Mouse (Mus musculus) common myeloid progenitor, adult 5-6 weeks (primary cell): ENCODE results near the gene Gnao1. TPM values are rescaled to one million over a fixed set of nuclear protein-coding genes. Genes with fewer than 3 reads are reported as not detected.

Source experiments
- ATAC-seq: replicated peaks from 2 replicates; pipeline ENCODE4 v1.8.0; 2016; ENCODE audit warnings: low read depth, mild to moderate bottlenecking, moderate TSS enrichment, inconsistent platforms; ENCODE audit not compliant: poor library complexity, severe bottlenecking
- total RNA-seq: library from RNA; stranded (forward); fragments of 200-1000, 187-1606 nt; gene quantifications from 2 replicates; pipeline ENCODE4 v1.2.3, GENCODE M21; 2017

Gnao1 gene
- not detected in 2 replicates for total RNA-seq

DNA sequence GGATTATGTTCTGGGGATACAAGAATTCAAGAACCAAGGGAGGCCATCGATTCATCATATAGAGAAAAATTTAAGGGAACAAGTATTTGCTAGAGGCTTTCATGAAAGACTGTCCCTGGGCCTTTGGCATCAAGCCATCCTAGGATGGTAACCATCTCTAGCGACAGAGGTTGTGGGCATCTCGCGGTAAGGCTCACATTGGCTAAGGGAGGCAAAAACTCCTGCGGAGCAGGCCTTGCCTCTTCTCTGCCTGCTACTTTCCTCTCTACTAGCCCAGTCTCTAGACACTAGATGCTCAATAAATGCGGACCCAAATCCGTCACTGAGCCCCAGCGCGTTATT is at the start of gene Gnao1:
Gene Gnao1 (plus strand): TSS at position 281 of the 342 bp plus-strand sequence.
- ATAC-seq: peak; percentile 26

DNA sequence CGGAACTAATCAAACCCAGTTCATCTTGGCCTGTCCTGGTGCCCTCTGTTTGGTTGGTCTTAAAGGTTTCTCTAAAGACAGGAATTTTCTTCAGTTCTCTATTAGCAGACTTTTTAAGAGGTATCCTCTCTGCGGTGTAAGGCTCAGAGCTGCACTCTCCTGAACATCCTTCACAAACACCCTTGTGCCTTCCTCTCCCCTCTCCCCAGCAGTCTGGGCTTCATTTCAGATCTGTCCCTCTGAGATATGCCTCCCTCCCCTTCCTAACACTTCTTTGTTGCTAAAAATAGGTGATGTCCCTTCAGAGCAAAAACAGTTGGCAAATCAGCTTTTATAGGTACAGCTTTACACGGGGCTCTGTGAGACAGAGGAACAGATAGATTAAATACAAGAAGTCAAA is 32.2 kb upstream of the Gnao1 start:
- no peak for ATAC-seq

DNA sequence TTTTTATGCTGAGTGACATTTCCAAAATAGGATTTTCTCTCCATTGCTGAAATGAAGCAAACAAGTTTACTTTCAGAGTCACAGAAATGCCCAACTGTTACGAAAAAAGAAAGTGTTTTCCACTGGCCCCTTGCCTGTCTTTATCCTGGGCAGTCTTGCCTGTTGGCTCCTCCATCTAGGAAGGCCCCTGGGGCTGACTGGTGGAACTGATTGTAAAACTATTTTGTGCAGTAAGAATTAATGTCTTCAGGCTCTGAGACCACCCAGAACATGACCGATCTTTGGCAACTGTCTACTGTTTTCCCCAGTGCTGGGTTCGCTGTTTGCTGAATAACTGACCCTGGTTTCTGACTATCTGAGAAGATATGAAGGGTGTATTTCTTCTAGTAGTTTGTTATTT is 540 bp upstream of the Gnao1 start:
- no peak for ATAC-seq

DNA sequence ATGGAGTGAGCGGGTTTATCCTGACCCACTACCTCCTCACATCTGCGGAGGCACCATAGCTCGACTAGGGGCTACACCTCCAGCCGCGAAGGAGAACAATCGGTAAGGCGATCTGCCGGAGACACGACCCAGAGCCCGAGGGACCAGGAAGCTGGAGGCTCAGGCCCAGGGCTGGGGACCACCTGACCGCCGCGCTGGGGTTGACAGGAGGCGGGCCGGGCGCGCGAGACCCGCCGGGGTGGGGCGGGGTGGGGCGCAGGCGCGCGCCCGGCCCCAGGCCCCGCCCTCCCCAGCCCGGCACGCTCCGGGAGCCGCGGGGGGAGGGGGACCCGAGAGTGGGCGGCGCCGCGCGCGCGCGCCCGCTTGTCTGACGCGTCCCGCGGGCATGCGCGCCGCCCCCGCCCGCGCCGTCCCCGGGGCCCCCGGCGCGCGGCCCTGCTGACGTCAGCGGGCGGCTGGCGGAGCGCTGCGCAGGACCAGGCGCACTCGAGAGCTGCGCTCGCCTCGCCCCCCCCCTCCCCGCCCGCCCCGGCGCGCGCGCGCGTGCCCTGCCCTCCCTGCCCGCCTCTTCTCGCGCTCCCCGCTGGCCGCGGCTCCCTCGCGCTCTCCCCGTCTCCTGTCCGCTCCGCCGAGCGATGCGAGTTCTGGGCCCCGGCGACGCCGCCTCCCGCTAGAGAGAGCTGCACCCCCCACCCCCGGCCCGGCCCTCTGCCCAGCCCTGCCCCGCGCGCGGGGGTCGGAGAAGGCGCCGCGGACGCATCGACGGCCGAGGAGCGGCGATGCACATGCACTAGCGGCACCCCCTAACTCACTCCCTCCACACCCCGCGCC is 477 bp downstream of the Gnao1 start:
- peak; percentile 55 for ATAC-seq

DNA sequence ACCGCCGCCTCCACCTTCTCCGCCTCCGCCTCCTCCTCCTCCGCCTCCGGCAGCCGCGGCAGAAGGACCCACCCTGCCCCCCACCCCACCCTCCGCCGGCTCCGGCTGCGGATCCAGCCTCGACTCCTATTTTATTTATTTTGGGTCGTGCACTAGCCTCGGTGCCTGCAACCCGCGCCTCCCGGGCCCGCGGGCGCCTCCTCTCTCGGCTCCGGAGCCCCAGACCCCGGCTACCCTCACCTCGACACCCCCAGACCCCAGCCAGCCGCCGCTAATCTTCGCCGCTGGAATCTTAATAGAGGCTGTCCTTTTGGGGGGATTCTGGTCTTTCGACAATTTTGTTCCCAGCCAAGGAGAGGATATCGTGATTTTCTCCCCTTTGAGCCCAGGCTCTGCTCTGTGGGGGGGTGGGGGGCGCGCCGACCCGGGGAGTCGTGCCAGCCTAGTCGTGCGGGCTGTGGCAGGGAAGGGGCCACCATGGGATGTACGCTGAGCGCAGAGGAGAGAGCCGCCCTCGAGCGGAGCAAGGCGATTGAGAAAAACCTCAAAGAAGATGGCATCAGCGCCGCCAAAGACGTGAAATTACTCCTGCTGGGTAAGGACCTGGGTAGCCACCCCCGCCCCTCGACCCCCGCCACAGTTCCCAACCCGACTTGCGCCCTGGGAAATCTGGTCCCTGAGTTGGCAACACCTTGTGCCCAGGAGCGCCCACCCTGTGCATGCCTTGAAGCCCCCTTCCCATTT is 1.3 kb downstream of the Gnao1 start:
- ATAC-seq: no peak

DNA sequence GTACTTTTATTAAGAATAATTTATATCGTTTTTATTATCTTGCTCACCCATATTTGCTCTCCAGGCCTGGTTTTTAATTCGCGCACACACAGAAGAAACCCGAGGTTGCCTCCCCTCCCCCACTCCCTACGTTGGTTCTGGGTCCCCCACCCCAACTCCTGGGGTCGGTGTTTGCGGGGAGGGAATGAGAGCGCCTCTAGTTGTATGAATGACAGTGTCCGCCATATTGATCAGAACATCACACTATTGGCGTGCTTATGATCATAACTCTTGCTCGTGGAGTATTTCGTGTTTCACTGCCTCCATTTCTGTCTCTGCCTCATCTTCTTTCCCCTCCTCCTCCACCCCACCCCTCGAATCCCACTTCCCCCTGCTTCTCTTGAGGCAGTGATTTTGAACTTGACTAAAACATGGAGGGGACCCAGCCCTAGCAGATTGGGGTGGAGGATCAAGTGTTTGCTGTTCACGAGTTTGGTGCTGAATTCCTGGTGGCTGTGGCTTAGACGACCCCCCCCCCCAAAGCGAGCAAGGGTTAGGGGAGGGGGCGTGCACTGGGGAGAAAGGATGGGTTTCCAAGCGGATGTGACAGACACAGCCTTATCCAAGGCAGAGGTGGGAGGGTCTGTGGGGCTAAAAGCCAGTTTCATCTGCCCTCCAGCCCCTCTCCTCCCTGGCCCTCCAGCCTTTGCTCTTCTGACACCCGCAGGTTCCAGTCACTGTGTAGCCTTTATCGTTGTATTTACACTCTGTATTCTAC is 2.1 kb downstream of the Gnao1 start:
- ATAC-seq: no peak

DNA sequence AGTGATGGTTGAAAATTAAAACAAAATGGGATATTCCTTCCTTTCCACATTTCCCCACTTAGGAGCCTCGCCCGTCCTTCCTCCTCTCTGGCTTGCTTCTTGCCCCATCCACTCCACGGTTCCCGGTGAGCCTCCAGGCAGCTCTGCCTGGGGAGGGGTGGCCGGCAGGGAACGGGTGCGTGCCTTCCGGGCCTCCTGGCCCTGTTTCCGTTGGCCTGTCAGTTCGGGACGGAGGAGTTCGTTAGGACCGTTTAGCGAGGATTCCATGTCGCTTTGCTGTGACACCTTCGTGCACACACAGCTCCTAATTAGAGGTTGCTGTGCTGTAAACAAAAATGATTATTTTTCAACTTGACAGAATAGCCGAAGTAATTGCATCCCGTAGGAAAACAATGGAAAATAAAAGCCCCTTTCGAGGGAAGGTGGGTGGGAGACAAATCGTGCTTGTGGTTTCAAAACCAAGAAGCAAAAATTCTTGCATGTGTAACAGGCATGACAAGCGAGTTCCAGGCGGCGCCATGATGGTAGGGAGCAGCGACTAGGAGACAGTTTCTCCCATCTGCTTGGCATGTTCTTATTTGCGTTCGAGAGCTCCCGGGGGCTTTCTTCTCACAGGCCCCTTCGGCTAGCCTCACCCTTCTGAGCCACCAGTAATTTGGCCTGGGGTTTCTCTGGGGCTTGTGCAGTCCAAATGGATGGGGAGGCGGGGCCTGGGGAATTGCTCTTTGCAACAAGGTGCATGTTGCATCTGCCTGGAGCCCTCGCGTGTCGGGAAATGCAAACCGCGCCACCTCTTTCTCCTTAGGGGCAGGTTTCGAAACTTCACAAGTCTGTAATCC is 3.0 kb downstream of the Gnao1 start:
- 0 out of 2 replicates have a peak, but pooled peaks have one; percentile 4 for ATAC-seq

DNA sequence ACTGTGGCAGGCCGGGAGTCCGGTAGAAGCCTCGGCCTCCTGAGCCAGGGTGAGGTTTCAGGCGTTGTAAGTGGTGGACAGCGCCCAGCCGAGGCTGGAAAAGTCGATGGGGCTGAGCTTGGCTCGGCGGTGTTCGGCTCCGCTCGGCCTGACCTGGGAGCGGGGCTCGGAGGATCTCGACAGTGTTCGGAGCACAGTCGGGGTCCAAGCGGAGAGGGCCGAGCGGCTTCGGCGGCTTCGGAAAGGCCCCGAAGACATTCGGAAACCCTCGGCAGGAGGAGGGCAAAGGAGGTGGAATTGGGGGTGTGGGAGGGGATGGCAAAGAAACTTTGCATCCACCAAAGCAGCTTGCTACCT is 3.6 kb downstream of the Gnao1 start:
- peak; percentile 78 for ATAC-seq

DNA sequence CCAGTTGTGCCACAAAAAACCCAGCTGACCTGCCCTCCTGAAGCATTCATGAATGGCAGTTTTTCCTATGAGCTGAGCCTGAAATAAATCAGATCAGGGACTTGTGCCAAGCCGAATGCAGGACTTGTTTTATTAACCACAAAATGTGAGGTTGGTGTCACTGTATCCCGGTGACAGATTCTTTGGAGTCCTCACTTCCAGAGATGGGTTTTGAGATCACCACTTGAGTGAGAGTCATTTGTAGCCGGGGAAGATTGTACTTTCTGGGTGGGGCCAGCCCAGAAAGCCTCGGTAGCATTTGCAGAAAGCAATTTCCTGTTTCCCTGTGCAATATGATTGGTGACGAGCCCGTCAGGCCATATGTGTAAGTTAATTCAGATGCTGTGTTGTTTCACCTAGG is 4.5 kb downstream of the Gnao1 start:
- no peak for ATAC-seq

DNA sequence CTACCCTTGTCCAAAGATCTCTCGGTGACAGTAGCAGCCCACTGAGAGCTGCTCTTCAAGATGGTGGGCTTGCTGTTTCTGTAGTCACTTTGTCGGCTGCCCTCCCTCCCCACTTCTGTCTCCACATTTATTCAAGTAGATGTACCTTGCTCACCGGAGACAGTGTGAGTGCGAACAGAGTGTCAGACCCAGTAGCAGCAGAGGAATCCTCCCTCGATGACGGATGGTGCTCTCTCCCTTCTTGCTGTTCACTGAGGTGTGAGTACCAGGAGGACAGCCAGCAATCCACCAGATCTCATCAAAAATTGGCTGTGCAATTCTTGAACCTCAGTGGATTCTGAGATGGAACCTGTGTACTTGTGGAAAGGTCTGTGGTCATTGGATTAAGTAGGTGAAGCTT is 6.5 kb downstream of the Gnao1 start:
- ATAC-seq: no peak

DNA sequence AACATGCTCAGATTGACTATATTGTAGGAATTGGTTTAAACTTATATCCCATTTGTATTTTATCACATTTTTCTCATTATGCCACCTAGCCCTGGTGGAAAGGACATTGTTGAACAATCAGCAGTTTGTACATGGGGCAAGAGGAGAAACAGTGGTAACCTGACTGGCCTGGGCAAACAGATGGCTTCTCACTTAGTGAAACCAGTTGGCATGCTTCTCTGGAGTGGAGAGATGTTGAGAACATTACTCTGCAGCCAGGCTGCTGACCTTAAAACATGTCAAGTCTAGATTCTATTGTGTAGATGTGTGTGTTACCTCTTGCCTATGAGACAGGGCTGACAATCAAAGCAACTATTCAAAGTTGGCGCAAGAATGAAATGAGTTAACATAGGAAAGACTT is 7.6 kb downstream of the Gnao1 start:
- ATAC-seq: no peak

DNA sequence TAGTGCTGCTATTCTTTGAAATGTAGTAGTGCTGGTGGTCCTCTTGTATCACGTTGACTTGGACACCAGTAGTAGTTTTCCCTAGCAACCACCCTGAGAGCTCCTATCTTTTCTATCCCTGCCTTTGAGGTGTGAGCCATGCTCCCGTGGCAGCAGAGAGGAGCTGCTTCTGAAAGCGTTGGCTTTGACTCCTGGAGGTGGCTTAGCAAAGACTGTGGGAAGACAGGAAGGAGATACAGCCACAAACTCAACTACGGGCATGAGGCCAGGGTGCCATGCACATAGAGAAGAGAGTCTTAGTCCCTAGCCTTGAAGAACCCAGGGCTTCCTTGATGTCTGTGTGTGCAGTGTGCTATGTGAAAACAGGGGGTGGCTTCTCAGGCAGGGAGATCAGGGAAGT is 10.2 kb downstream of the Gnao1 start:
- no peak for ATAC-seq

DNA sequence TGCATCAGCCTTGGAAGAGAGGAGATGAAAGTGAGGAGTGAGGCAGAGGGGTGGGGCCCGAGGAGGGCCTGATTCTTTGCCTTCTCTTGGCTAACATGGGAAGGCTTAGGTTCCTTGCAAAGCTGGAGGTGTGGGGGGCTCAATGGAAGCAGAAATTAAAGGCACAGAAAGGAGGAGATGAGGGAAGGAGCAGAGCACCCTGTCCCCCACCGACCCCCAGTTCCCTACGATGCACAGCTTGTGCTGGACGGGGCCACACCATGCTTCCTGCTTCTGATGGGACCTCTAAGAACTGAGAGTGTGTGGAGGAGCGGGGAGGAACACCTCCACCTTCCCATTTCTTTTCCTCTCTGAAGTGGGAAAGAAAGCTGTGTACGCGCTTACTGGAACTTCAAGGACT is 11.6 kb downstream of the Gnao1 start:
- no peak for ATAC-seq

DNA sequence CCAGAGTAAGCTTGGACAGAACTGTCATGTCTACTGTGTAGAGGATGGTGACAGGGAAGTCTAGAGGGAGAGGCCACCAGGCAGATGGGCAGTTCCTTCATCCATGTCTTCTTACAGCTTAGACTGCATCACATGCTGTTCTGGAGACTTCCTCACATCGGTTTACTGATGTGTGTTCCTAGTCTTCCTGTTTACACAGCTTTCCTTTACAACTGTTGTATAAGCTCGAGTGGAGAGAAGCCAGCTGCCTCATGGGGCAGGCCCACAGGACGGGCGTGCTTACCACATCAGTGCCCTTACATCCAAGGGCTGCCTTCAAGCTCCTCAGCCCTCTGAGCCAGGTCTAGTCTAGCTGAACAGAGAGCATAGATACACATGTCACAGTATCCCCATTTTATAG is 15.6 kb downstream of the Gnao1 start:
- no peak for ATAC-seq

DNA sequence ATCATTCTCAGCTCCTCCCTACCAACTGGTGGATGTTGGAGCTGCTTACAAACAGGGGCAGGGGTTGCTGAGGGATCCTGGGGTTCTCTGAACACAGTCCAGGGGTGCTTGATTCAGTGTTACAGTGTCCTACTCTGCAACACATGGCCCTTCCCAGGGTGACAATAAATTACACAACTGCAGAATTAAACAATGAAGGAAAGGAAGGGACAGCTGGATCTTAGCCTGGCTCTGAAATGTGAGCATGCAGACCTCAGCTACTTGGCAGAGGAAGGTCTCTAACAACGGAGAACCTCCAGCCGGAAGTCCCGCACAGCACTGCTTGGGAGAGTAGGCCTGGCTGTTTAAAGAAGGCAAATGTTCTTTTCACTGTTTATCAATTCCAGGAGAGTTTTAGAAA is 20.9 kb downstream of the Gnao1 start:
- ATAC-seq: no peak

DNA sequence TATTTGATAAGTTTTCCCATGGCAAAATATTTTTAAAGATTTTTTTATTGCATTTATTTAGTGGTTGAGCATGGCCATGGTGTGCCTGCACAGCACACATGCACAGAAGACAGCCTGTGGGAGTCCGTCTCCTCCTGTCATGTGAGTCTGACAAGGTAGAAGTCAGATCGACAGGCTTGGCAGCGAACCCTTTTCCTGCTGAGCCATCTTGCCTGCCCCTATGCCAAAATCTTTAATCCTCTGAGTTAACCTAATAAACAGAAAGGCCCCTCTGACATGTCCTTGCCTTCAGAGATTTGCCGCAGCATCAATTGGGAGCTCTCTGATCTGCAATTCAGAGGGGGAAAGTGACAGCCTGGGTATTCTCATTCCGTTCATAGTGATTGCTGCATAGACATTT is 26.0 kb downstream of the Gnao1 start:
- ATAC-seq: no peak

DNA sequence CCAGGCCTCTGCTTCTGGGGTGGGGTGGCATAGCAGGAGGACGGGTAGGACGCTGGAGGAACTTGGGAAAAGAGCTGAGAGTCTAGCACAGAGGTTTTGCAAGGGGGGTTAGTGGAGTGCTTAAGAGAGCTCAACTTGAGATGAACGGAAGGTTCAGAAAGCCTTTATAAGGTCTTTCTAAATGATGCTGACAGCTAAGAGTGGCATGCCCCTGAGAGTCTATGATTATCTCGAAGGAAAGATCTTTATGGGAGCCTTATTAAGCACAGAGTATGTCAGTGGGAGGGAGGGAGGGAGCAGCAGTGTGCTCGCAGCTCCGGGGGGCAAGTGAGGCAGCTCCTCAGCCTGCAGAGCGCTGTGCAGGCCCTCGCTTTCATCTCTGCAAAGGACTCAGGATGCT is 29.3 kb downstream of the Gnao1 start:
- ATAC-seq: no peak

DNA sequence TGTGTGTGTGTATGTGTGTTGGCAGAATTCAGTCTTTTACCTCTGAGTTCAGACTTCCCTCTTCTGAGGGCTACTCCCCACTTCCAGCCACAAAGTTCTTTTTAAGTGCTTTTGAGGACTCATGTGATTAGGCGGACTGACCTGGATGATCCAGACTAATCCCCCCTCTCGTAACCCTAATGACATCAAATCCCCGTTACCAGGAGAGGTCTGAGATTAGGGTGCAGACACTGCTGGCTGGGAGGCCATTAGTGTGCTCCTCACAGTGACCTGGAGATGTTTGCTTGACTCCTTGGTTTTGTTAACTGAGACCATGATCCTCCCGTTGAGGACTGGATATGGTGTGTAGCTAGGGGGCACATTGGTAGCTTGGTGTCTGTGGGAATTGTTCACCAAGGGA is 30.7 kb downstream of the Gnao1 start:
- no peak for ATAC-seq

DNA sequence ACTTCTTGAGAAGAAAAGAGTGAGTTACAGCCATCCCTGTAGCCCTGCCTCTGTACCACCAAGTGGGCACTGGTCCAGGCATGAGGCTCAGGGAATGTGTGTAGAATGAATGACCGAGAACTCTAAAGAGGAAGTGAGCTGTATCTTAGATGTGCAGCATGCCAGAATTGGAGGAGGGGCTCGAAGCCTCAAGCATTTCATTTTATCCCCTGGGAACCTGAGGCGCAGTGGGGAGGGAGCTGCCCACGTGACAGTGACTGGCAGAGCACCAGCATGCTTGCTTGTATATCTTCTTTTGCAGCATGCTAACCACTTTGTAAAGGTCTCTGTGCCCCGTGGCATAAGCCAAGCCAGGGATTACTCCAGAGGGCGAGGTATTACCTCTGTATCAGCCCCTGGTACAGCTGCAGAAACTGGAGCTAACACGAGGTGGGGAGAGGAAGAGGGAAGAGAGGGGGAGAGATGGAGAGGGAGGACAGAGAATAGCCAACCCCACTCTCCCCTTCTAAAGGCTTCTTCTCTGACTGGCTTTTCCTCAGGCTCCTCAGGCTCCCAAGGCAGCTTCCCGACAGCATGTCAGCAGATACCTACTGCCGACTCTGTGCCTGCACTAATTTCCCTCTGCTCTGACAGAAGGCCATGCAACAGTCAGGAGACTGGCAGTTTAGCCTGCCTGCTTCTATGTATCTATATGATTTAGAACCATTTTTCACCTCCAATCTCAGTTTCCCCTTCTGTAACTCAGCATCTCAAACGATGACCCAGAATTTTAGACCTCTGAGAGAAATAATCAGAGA is 31.4 kb downstream of the Gnao1 start:
- ATAC-seq: peak; percentile 74
